Comparison of ENCODE assay signal across 16 mouse cellular contexts in the genomic region with DNA sequence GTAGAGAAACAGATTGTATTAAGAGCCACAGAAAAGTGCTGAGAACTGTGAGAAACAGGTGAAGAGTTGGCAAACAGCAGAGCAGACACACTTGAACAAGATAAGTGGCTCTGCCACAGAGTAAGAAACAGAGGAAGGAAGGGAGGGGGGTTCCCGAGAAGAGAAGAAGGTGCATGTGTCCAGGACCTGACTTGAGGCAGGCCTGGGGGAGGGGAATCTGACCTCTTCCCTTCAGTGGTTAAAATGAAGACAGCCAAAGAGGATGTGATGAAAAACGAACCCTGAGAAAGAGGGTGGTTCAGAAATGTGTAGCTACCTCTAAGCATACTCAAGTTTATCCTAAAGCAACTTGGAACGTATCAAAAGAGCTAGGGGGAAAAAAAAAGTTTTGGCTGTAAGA. TPM values are rescaled to one million over a fixed set of nuclear protein-coding genes. Genes with fewer than 3 reads are reported as not detected.
DNase-seq lines count a peak whose midpoint lies in the region; ATAC-seq and TF ChIP-seq lines count a peak whose summit lies in the region.
"Had no signal": no experiment of that assay in that cellular context is flagged by ENCODE, and none has a peak within 500 bp of the region (broad histone marks: within the 10 kb centered on the region; RNA-seq: fewer than 3 reads in every experiment).

No protein-coding gene starts in this region.

- no peak for TF ChIP-seq CTCF in layer of hippocampus, adult 2 months (conservative IDR thresholded peaks at IDR 0.05)
- no peak for TF ChIP-seq CTCF in lung, postnatal 0 days (IDR thresholded peaks at IDR 0.05)
- TF ChIP-seq CTCF in spleen, adult 2 months (IDR thresholded peaks at IDR 0.05; ENCODE audit: extremely low read depth, insufficient read depth, insufficient read length, insufficient replicate concordance), result no peak

- H3K9ac ChIP-seq in lung, postnatal 0 days (replicated peaks; ENCODE audit: low read depth), result no peak overlapping the region
- H3K9ac ChIP-seq in heart, embryonic 12.5 days, result no peak overlapping the region
- H3K9ac ChIP-seq: hindbrain, embryonic 15.5 days; kidney, embryonic 15.5 days; limb, embryonic 15.5 days had no signal

- intact Hi-C loops in left cerebral cortex, postnatal 4 days (cut with DNase I), result no loop called here

- DNase-seq in layer of hippocampus, adult 2 months (ENCODE audit: low spot score in 2 of 2), result no peak
- DNase-seq in layer of hippocampus, postnatal 36 days, result no peak
- DNase-seq in CD4-positive helper T cell, adult 2 months (ENCODE audit: low read depth, low spot score), result peak; percentile 61
- DNase-seq in lung, postnatal 0 days (ENCODE audit: low spot score), result peak; percentile 42
- DNase-seq in spleen, adult 2 months (ENCODE audit: low read depth in 1 of 2, low spot score in 2 of 2), result peak; percentile 19 to 70
- DNase-seq in embryo, embryonic 11 days, result no peak
- no peak for DNase-seq in left cerebral cortex, postnatal 4 days
- DNase-seq: adrenal gland, postnatal 10 days; cerebellum, postnatal 36 days; gastrocnemius, postnatal 25 days; right cerebral cortex, postnatal 4 days had no signal

- no peak for ATAC-seq in lung, postnatal 0 days
- ATAC-seq in heart, embryonic 12.5 days (ENCODE audit: insufficient number of reproducible peaks, low FRiP score), result no peak
- ATAC-seq: forebrain, embryonic 14.5 days had no signal

- TF ChIP-seq EP300 in lung, postnatal 0 days (IDR thresholded peaks at IDR 0.05), result no peak

- H3K36me3 ChIP-seq in lung, postnatal 0 days (ENCODE audit: insufficient read depth, low read length), result no peaks in the 10 kb centered on the region
- no peaks in the 10 kb centered on the region for H3K36me3 ChIP-seq in spleen, adult 2 months (ENCODE audit: control insufficient read depth, insufficient read depth, low read length)
- H3K36me3 ChIP-seq in heart, embryonic 12.5 days, result no peaks in the 10 kb centered on the region
- H3K36me3 ChIP-seq: hindbrain, embryonic 15.5 days; kidney, embryonic 15.5 days; limb, embryonic 15.5 days had no signal

- TF ChIP-seq POLR2A in spleen, adult 2 months (IDR thresholded peaks at IDR 0.05; ENCODE audit: low read depth, low read length), result no peak

- H3K4me3 ChIP-seq in layer of hippocampus, adult 2 months, result no peak overlapping the region
- no peak overlapping the region for H3K4me3 ChIP-seq in lung, postnatal 0 days (ENCODE audit: low read depth, low read length)
- no peak overlapping the region for H3K4me3 ChIP-seq in spleen, adult 2 months (ENCODE audit: extremely low read depth, insufficient read depth, insufficient read length)
- no peak overlapping the region for H3K4me3 ChIP-seq in heart, embryonic 12.5 days
- H3K4me3 ChIP-seq: hindbrain, embryonic 15.5 days; kidney, embryonic 15.5 days; limb, embryonic 15.5 days had no signal

- peak overlapping the region; percentile 84; the same call in 1 of the 2 replicates for H3K27ac ChIP-seq in layer of hippocampus, adult 2 months
- H3K27ac ChIP-seq in lung, postnatal 0 days (ENCODE audit: low read length), result no peak overlapping the region
- H3K27ac ChIP-seq in spleen, adult 2 months (ENCODE audit: insufficient read depth, low read length), result peak overlapping the region; percentile 60
- H3K27ac ChIP-seq in heart, embryonic 12.5 days (ENCODE audit: poor library complexity, severe bottlenecking), result no peak overlapping the region
- H3K27ac ChIP-seq: hindbrain, embryonic 15.5 days; kidney, embryonic 15.5 days; limb, embryonic 15.5 days had no signal

- H3K9me3 ChIP-seq in lung, postnatal 0 days (ENCODE audit: low read length), result no peaks in the 10 kb centered on the region
- no peaks in the 10 kb centered on the region for H3K9me3 ChIP-seq in heart, embryonic 12.5 days (replicated peaks)
- H3K9me3 ChIP-seq: hindbrain, embryonic 15.5 days; kidney, embryonic 15.5 days; limb, embryonic 15.5 days had no signal

- peaks cover 9% of the 10 kb centered on the region; the same call in 1 of the 2 replicates for H3K4me1 ChIP-seq in lung, postnatal 0 days (ENCODE audit: insufficient read depth, low read depth, low read length)
- peaks cover 30% of the 10 kb centered on the region; the same call in 1 of the 2 replicates for H3K4me1 ChIP-seq in spleen, adult 2 months (ENCODE audit: control insufficient read depth, insufficient read depth, insufficient read length)
- H3K4me1 ChIP-seq in heart, embryonic 12.5 days (replicated peaks), result peaks cover 6% of the 10 kb centered on the region

- whole genome bisulfite sequencing in lung, postnatal 0 days, result 7% methylated on average over 3 of the region's 3 CpGs
- 4% methylated on average over 3 of the region's 3 CpGs for WGBS in spleen, adult 2 months
- 22% methylated on average over 3 of the region's 3 CpGs for WGBS in heart, embryonic 12.5 days

- H3K4me2 ChIP-seq in lung, postnatal 0 days (replicated peaks; ENCODE audit: low read depth, low read length), result no peak overlapping the region
- H3K4me2 ChIP-seq in heart, embryonic 12.5 days, result no peak overlapping the region
- H3K4me2 ChIP-seq: hindbrain, embryonic 15.5 days; kidney, embryonic 15.5 days; limb, embryonic 15.5 days had no signal

- H3K27me3 ChIP-seq in lung, postnatal 0 days (replicated peaks; ENCODE audit: insufficient read depth, low read length), result no peaks in the 10 kb centered on the region
- no peaks in the 10 kb centered on the region for H3K27me3 ChIP-seq in spleen, adult 2 months (ENCODE audit: control insufficient read depth, insufficient read depth, low read length)
- no peaks in the 10 kb centered on the region for H3K27me3 ChIP-seq in heart, embryonic 12.5 days (replicated peaks)
- H3K27me3 ChIP-seq: hindbrain, embryonic 15.5 days; kidney, embryonic 15.5 days; limb, embryonic 15.5 days had no signal

RNA-seq across cellular contexts. Expression of gene Actr3, which starts 2.4 kb away (rescaled TPM):
- 100 to 1,000 TPM; 352 to 359 TPM for total RNA-seq in layer of hippocampus, adult 2 months (2021)
- 100 to 1,000 TPM; 343 to 347 TPM for total RNA-seq in layer of hippocampus, postnatal 36 days (2021)
- polyA plus RNA-seq in lung, postnatal 0 days (2015; fragmentation: Nextera tagmentation; extraction: Ambion mirVana), result 205 and 244 TPM in 2 replicates
- polyA plus RNA-seq in spleen, adult 2 months (2012; rRNA removed), result 80.7 and 89.6 TPM in 2 replicates
- 301 and 313 TPM in 2 replicates for polyA plus RNA-seq in heart, embryonic 12.5 days (2016; fragmentation: Nextera tagmentation; extraction: Ambion mirVana)
- total RNA-seq in left cerebral cortex, postnatal 4 days (2021), result 100 to 1,000 TPM; 298 to 322 TPM

Comparison
In these comparisons a context has a peak if more than half of its experiments do, and no peak if none do; other contexts are left out.
1. DNase-seq: peak in CD4-positive helper T cell, adult 2 months (single experiment), lung, postnatal 0 days (single experiment) and spleen, adult 2 months (2 of 2); none in layer of hippocampus, adult 2 months (0 of 2), layer of hippocampus, postnatal 36 days (0 of 2), embryo, embryonic 11 days (single experiment) and left cerebral cortex, postnatal 4 days (single experiment).
2. H3K27ac ChIP-seq: peak in layer of hippocampus, adult 2 months (single experiment) and spleen, adult 2 months (single experiment); none in lung, postnatal 0 days (single experiment) and heart, embryonic 12.5 days (single experiment).